Mouse (Mus musculus) megakaryocyte, embryonic 14.5 days (primary cell): ENCODE data around the gene Fam205a4. TPM values are rescaled to one million over a fixed set of nuclear protein-coding genes. Genes with fewer than 3 reads are reported as not detected.
"Not testable (repeated sequence)": the region's sequence is repeated elsewhere in the genome, so short reads cannot be mapped to it uniquely, and the experiment has no call there.

Experiments used
- H3K27me3 ChIP-seq: replicated peaks from 2 replicates; pipeline ENCODE3; 2012; ENCODE audit warnings: inconsistent platforms
- H3K36me3 ChIP-seq: replicated peaks from 2 replicates; pipeline ENCODE3; 2012; ENCODE audit warnings: low read length, inconsistent platforms, mixed read lengths
- H3K4me1 ChIP-seq: 2 replicates; pipeline ENCODE4 v1.6.1; 2012; ENCODE audit warnings: inconsistent platforms
- H3K4me3 ChIP-seq: replicated peaks from 2 replicates; pipeline ENCODE3; 2012; ENCODE audit warnings: moderate library complexity, mild to moderate bottlenecking, inconsistent platforms
- H3K9me3 ChIP-seq: 2 replicates; pipeline ENCODE4 v1.6.1; 2012; ENCODE audit warnings: inconsistent platforms
- polyA plus RNA-seq: library from polyadenylated mRNA; stranded (reverse); fragments of >175 nt; gene quantifications from 2 replicates; pipeline ENCODE4 v1.2.3, GENCODE M21; 2012; ENCODE audit warnings: low replicate concordance; ENCODE audit not compliant: insufficient read depth

The Fam205a4 gene
- not detected in 2 replicates for polyA plus RNA-seq

DNA sequence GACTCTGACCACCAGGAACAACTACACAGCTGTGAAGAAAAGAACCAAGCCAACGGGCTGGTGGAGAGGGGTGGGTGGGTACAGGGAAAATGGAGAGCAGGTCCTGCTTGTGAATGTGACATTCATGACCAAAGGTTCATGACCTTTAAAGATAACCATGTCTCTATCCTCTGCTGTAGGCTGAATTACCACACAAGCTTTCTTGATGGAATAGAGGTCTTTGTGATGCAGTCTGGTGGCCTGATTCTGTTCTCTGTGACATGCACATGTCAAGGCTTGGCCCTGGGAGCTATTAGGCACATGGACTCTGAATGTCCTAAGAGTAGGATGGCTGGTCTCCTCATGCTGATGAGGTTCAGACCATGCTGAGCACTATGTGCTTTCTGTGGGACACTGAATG is at the start of gene Fam205a4:
Gene Fam205a4, plus strand, starts transcription at position 301 of the 400 bp plus-strand sequence.
- not testable (repeated sequence) for H3K9me3 ChIP-seq, H3K27me3 ChIP-seq, H3K4me3 ChIP-seq, H3K36me3 ChIP-seq, H3K4me1 ChIP-seq

- not testable (repeated sequence) for H3K36me3 ChIP-seq, H3K4me1 ChIP-seq, H3K9me3 ChIP-seq, H3K27me3 ChIP-seq, H3K4me3 ChIP-seq
These were observed 24.6 kb upstream of the Fam205a4 start, which contains the start of gene Gm20878 for GRCm38 (mm10) chr4:41941272-41941671. Gm20878 (plus strand) TSS chr4:41941572.

Other genes with a start within 250 kb of the Fam205a4 start
- 22.2 and 369 TPM in 2 replicates for gene Dctn3, start 242.9 kb upstream of the Fam205a4 start, polyA plus RNA-seq
- gene Arid3c, start 234.9 kb upstream of the Fam205a4 start, polyA plus RNA-seq: not detected in 2 replicates
- 29.5 and 30.0 TPM in 2 replicates for gene Galt, start 210.8 kb upstream of the Fam205a4 start, polyA plus RNA-seq
- gene Sigmar1, start 209.9 kb upstream of the Fam205a4 start, polyA plus RNA-seq: 26.0 and 34.9 TPM in 2 replicates
- gene Ccl27a, start 191.8 kb upstream of the Fam205a4 start, polyA plus RNA-seq: 1.1 TPM in 1 of 2 replicates, not detected in the other
- gene Gm21541, start 62.4 kb upstream of the Fam205a4 start, polyA plus RNA-seq: not detected in 2 replicates
- 7.4 TPM in 1 of 2 replicates, not detected in the other for gene Gm20878, start 24.5 kb upstream of the Fam205a4 start, polyA plus RNA-seq
- not detected in 2 replicates for gene Gm21093, start 68.7 kb downstream of the Fam205a4 start, polyA plus RNA-seq
- gene Gm3893, start 125.1 kb downstream of the Fam205a4 start, polyA plus RNA-seq: not detected in 2 replicates
- gene Gm13304, start 148.8 kb downstream of the Fam205a4 start, polyA plus RNA-seq: not detected in 2 replicates
- not detected in 2 replicates for gene Gm13306, start 187.4 kb downstream of the Fam205a4 start, polyA plus RNA-seq
- 0.62 TPM in 1 of 2 replicates, not detected in the other for gene Gm13305, start 202.5 kb downstream of the Fam205a4 start, polyA plus RNA-seq